17 mouse cellular contexts compared by ENCODE assay signal in the genomic region with DNA sequence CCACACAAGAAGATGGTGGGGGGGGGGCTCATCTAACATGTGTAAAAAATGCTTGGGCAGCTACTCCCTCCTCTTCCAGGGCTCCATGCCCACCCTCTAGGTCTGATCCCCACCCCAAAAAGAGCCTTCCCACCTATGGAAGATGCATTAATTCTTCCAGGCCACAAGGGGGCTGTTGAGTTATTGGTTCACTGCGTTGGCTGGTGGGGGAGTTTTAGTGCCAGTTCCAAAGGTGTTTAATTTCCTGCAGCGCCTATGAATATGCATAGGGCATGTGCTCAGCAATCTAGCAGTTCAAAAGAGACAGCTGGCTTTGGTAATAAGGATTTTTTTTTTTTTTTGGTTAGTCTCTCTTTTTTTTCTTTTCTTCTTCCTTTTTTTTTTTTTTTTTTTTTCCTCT.
DNase-seq lines count a peak whose midpoint lies in the region; ATAC-seq and TF ChIP-seq lines count a peak whose summit lies in the region.
"Had no signal": no experiment of that assay in that cellular context is flagged by ENCODE, and none has a peak within 500 bp of the region (broad histone marks: within the 10 kb centered on the region; RNA-seq: fewer than 3 reads in every experiment).

No protein-coding gene starts in this region.

- H3K79me2 ChIP-seq in heart, adult 2 months (replicated peaks; ENCODE audit: control insufficient read depth, insufficient read depth, low read length): no peaks in the 10 kb centered on the region

- peak; percentile 47 for DNase-seq in ES-CJ7 (ENCODE audit: low read depth, low spot score)
- DNase-seq in naive thymus-derived CD4-positive, alpha-beta T cell, adult 2 months (ENCODE audit: low read depth): peak; percentile 29
- DNase-seq in heart, adult 2 months: no peak
- DNase-seq: cerebellum, adult 18-20 months; embryo, embryonic 11 days; kidney, adult 8-10 months; layer of hippocampus, adult 9-11 months had no signal

- TF ChIP-seq CTCF in intestine, postnatal 0 days (IDR thresholded peaks at IDR 0.05; ENCODE audit: low read depth): peak; percentile 46; the same call in 1 of the 2 replicates
- no peak for TF ChIP-seq CTCF in heart, adult 2 months (IDR thresholded peaks at IDR 0.05)

- H3K9ac ChIP-seq in intestine, postnatal 0 days (ENCODE audit: low read depth, low read length): no peak overlapping the region
- H3K9ac ChIP-seq in intestine, embryonic 16.5 days (ENCODE audit: low read depth, low read length): no peak overlapping the region
- H3K9ac ChIP-seq in neural tube, embryonic 13.5 days: no peak overlapping the region
- no peak overlapping the region for H3K9ac ChIP-seq in neural tube, embryonic 15.5 days (replicated peaks)
- H3K9ac ChIP-seq in hindbrain, embryonic 13.5 days: no peak overlapping the region
- no peak overlapping the region for H3K9ac ChIP-seq in heart, adult 2 months (ENCODE audit: low read depth, low read length)

- no peaks in the 10 kb centered on the region for H3K36me3 ChIP-seq in intestine, postnatal 0 days (ENCODE audit: control insufficient read depth, insufficient read depth)
- H3K36me3 ChIP-seq in intestine, embryonic 16.5 days (ENCODE audit: control insufficient read depth, insufficient read depth, low read length): no peaks in the 10 kb centered on the region
- H3K36me3 ChIP-seq in neural tube, embryonic 13.5 days: no peaks in the 10 kb centered on the region
- H3K36me3 ChIP-seq in neural tube, embryonic 15.5 days: no peaks in the 10 kb centered on the region
- H3K36me3 ChIP-seq in hindbrain, embryonic 13.5 days: no peaks in the 10 kb centered on the region
- no peaks in the 10 kb centered on the region for H3K36me3 ChIP-seq in heart, adult 2 months (ENCODE audit: control insufficient read depth, insufficient read depth, low read length)
- H3K36me3 ChIP-seq: G1E had no signal

- 72% methylated on average over 2 of the region's 2 CpGs for WGBS in intestine, postnatal 0 days
- 73% methylated on average over 2 of the region's 2 CpGs for WGBS in intestine, embryonic 16.5 days
- 32% methylated on average over 2 of the region's 2 CpGs for WGBS in neural tube, embryonic 13.5 days
- 35% methylated on average over 2 of the region's 2 CpGs for WGBS in neural tube, embryonic 15.5 days
- WGBS in hindbrain, embryonic 13.5 days: 33% methylated on average over 2 of the region's 2 CpGs
- 77% methylated on average over 2 of the region's 2 CpGs for WGBS in heart, adult 2 months

- no peaks in the 10 kb centered on the region for H3K27me3 ChIP-seq in intestine, postnatal 0 days (replicated peaks; ENCODE audit: control insufficient read depth, insufficient read depth, low read length)
- H3K27me3 ChIP-seq in intestine, embryonic 16.5 days (replicated peaks; ENCODE audit: control insufficient read depth, insufficient read depth, low read length): no peaks in the 10 kb centered on the region
- no peaks in the 10 kb centered on the region for H3K27me3 ChIP-seq in neural tube, embryonic 13.5 days
- no peaks in the 10 kb centered on the region for H3K27me3 ChIP-seq in neural tube, embryonic 15.5 days (replicated peaks)
- 0 out of 2 replicates have a peak, but pooled peaks cover 5% of the 10 kb centered on the region for H3K27me3 ChIP-seq in hindbrain, embryonic 13.5 days
- H3K27me3 ChIP-seq in heart, adult 2 months (ENCODE audit: control insufficient read depth, insufficient read depth, low read length): no peaks in the 10 kb centered on the region
- H3K27me3 ChIP-seq: megakaryocyte, embryonic 14.5 days had no signal

- intact Hi-C loops in heart, adult 2 months (cut with DNase I): no loop called here

- no peak for TF ChIP-seq POLR2A in heart, adult 2 months (IDR thresholded peaks at IDR 0.05; ENCODE audit: insufficient read depth, low read depth, low read length)

- ATAC-seq in intestine, postnatal 0 days: no peak
- no peak for ATAC-seq in intestine, embryonic 16.5 days
- ATAC-seq in neural tube, embryonic 13.5 days (ENCODE audit: low read depth): peak; percentile 69; the same call in 1 of the 2 replicates
- ATAC-seq in neural tube, embryonic 15.5 days (ENCODE audit: low FRiP score): no peak
- no peak for ATAC-seq in hindbrain, embryonic 13.5 days (ENCODE audit: low FRiP score)
- ATAC-seq: activated CD4-positive, CD25-positive, alpha-beta regulatory T cell, adult 4 months had no signal

- H3K9me3 ChIP-seq in intestine, postnatal 0 days (ENCODE audit: control insufficient read depth): no peaks in the 10 kb centered on the region
- H3K9me3 ChIP-seq in intestine, embryonic 16.5 days (ENCODE audit: control insufficient read depth, low read length): no peaks in the 10 kb centered on the region
- no peaks in the 10 kb centered on the region for H3K9me3 ChIP-seq in neural tube, embryonic 13.5 days
- H3K9me3 ChIP-seq in neural tube, embryonic 15.5 days (replicated peaks): no peaks in the 10 kb centered on the region
- H3K9me3 ChIP-seq in hindbrain, embryonic 13.5 days: no peaks in the 10 kb centered on the region
- H3K9me3 ChIP-seq: megakaryocyte, embryonic 14.5 days had no signal

- H3K4me2 ChIP-seq in intestine, postnatal 0 days (replicated peaks; ENCODE audit: low read depth): no peak overlapping the region
- H3K4me2 ChIP-seq in intestine, embryonic 16.5 days (ENCODE audit: low read depth, low read length): no peak overlapping the region
- H3K4me2 ChIP-seq in neural tube, embryonic 13.5 days: no peak overlapping the region
- H3K4me2 ChIP-seq in neural tube, embryonic 15.5 days: no peak overlapping the region
- H3K4me2 ChIP-seq in hindbrain, embryonic 13.5 days: no peak overlapping the region
- H3K4me2 ChIP-seq: heart, embryonic 11.5 days had no signal

- H3K4me3 ChIP-seq in intestine, postnatal 0 days (ENCODE audit: low read depth, low read length): no peak overlapping the region
- H3K4me3 ChIP-seq in intestine, embryonic 16.5 days (ENCODE audit: low read length): no peak overlapping the region
- H3K4me3 ChIP-seq in neural tube, embryonic 13.5 days: no peak overlapping the region
- no peak overlapping the region for H3K4me3 ChIP-seq in neural tube, embryonic 15.5 days (replicated peaks)
- no peak overlapping the region for H3K4me3 ChIP-seq in hindbrain, embryonic 13.5 days
- H3K4me3 ChIP-seq in heart, adult 2 months: no peak overlapping the region
- H3K4me3 ChIP-seq: megakaryocyte, embryonic 14.5 days; myocyte had no signal

- no peak for TF ChIP-seq EP300 in heart, adult 2 months (IDR thresholded peaks at IDR 0.05; ENCODE audit: insufficient read depth, low read depth, low read length)

- no peak overlapping the region for H3K27ac ChIP-seq in intestine, postnatal 0 days (ENCODE audit: low read depth, low read length)
- H3K27ac ChIP-seq in intestine, embryonic 16.5 days (ENCODE audit: low read length): no peak overlapping the region
- peak overlapping the region; percentile 42; the same call in 1 of the 2 replicates for H3K27ac ChIP-seq in neural tube, embryonic 13.5 days (replicated peaks)
- H3K27ac ChIP-seq in neural tube, embryonic 15.5 days (replicated peaks): no peak overlapping the region
- H3K27ac ChIP-seq in hindbrain, embryonic 13.5 days: no peak overlapping the region
- no peak overlapping the region for H3K27ac ChIP-seq in heart, adult 2 months

- no peaks in the 10 kb centered on the region for H3K4me1 ChIP-seq in intestine, postnatal 0 days (replicated peaks; ENCODE audit: control insufficient read depth, insufficient read depth, low read length)
- H3K4me1 ChIP-seq in intestine, embryonic 16.5 days (ENCODE audit: control insufficient read depth, insufficient read depth, low read length): no peaks in the 10 kb centered on the region
- H3K4me1 ChIP-seq in neural tube, embryonic 13.5 days (replicated peaks): peaks cover 28% of the 10 kb centered on the region; the same call in 1 of the 2 replicates
- 0 out of 2 replicates have a peak, but pooled peaks cover 9% of the 10 kb centered on the region for H3K4me1 ChIP-seq in neural tube, embryonic 15.5 days
- 0 out of 2 replicates have a peak, but pooled peaks cover 8% of the 10 kb centered on the region for H3K4me1 ChIP-seq in hindbrain, embryonic 13.5 days (replicated peaks)
- no peaks in the 10 kb centered on the region; the same call in 1 of the 2 replicates for H3K4me1 ChIP-seq in heart, adult 2 months (ENCODE audit: control insufficient read depth, insufficient read depth, low read length)

Comparison
In these comparisons a context has a peak if more than half of its experiments do, and no peak if none do; other contexts are left out.
1. DNase-seq: peak in ES-CJ7 (single experiment) and naive thymus-derived CD4-positive, alpha-beta T cell, adult 2 months (single experiment); none in heart, adult 2 months (0 of 2).